Mouse (Mus musculus) left cerebral cortex, adult 2 months (tissue): ENCODE measurements around the gene Sbf1. TPM values are rescaled to one million over a fixed set of nuclear protein-coding genes. Genes with fewer than 3 reads are reported as not detected.

ENCODE experiments used
- DNase-seq, 2 experiments: peaks; one replicate each; pipeline ENCODE4 v3.0.0; 2021 to 2022; ENCODE audit warnings: low spot score in 2 of 2, mixed read lengths in 1 of 2; ENCODE audit errors: extremely low spot score in 1 of 2
- H3K27ac ChIP-seq: fragments of 200-600 bp; 2 replicates; pipeline ENCODE4 v1.8.1; 2022
- H3K4me3 ChIP-seq: fragments of 200-600 bp; 2 replicates; pipeline ENCODE4 v1.8.1; 2022
- CTCF ChIP-seq: fragments of 200-600 bp; IDR thresholded peaks from 2 replicates; pipeline ENCODE4 v1.8.1; 2022; ENCODE audit warnings: antibody characterized with exemption, mild to moderate bottlenecking, moderate library complexity
- intact Hi-C: fragments of 180-260 bp; cut with DNase I; formaldehyde crosslinking; loops from one replicate; pipeline ENCODE4 v1.15.1; 2025
- total RNA-seq, 2 experiments: library from RNA; stranded (reverse); gene quantifications; 2 replicates each; pipeline ENCODE4 v1.2.3; 2021

The Sbf1 gene
- total RNA-seq, 2 experiments from 2014 or later = 244 to 245 TPM

DNA sequence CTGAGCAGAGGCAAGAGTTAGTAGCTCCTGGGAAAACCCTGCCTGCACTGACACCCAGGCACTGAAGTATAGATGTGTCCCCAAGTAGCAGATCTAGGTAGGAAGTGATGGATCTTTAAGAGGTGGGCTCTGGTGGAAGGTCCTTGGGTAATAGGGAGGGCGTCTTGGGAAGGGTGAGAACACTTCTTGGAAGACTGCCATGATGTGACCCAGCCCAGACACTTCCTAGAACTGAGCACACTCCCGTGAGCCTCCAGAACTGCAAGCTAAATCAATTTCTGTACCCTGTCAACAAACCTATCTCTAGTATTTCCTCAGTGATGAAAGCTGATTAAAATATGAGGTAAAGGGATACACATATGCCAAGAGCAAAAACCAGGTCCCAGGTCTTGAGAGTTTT, 22.3 kb downstream of the Sbf1 start:
- no peak for DNase-seq
- no peak overlapping the region for H3K27ac ChIP-seq
- TF ChIP-seq CTCF = no peak
- H3K4me3 ChIP-seq = no peak overlapping the region
- intact Hi-C loops = no loop called here

DNA sequence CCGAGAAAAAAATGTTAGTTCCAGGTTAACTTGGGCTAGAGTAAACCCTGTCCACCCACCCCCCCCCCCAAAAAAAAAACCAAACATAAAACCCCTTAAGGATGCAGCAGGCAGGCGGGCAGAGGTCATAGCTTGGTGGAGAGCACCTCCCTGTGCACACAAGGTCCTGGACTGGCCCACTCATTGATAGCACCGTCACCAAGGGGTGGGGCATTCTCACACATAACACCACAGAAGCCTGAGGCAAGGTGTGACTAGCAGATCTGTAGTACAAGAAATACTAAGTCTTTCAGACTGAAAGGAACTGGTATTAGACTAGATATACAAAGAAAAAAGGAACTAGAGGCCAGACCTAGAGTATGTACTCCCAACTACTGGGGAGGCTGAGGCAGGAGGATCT, 23.6 kb downstream of the Sbf1 start:
- no peak for DNase-seq
- TF ChIP-seq CTCF = no peak
- no peak overlapping the region for H3K4me3 ChIP-seq
- no peak overlapping the region for H3K27ac ChIP-seq
- intact Hi-C loops = no loop called here

GRCm38 (mm10) chr15:89289455-89289854, 25.7 kb downstream of the Sbf1 start:
- no peak for TF ChIP-seq CTCF
- Histone ChIP-seq H3K27ac (no peak overlapping the region), H3K4me3 (no peak overlapping the region)
- intact Hi-C loops = no loop called here
- DNase-seq = no peak

DNA sequence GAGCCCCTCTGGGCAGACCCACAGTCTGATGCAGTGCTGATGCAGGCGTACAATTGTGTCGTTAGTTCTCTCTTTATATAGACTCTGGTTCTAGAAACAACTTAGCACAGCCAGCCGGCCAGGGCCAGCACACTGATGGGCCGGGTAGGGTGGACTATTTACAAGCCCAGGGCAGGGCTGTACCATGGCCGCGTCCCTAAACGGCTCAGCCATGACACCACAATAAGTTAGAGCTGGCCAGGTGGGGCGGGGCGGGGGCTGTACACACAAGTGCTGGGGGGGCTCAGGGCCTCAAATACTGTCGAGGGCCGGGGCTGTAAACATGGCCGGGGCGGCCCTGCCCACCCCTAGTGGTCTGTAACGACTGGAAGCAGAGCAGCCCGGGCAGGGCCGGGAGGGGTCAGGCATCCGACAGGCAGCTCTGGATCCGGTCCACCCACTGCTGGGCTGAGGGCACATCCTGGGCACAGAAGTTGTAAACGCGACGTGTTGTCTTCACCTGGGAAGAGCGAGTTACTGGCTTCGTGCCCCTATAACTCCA, 26.8 kb downstream of the Sbf1 start:
- no peak overlapping the region for H3K27ac ChIP-seq
- DNase-seq = no peak
- intact Hi-C loops = no loop called here
- no peak overlapping the region for H3K4me3 ChIP-seq
- no peak for TF ChIP-seq CTCF

GRCm38 (mm10) chr15:89286582-89286981, 28.5 kb downstream of the Sbf1 start:
- TF ChIP-seq CTCF = no peak

GRCm38 (mm10) chr15:89286114-89286513, 29.0 kb downstream of the Sbf1 start:
- no peak for DNase-seq
- peak overlapping the region; percentile 45; the same call in 1 of the 2 replicates for H3K27ac ChIP-seq
- H3K4me3 ChIP-seq = no peak overlapping the region
- TF ChIP-seq CTCF = no peak
- intact Hi-C loops = no loop called here

More at GRCm38 (mm10) chr15:89286582-89286981, 28.5 kb downstream of the Sbf1 start:
- intact Hi-C loops = no loop called here
- no peak overlapping the region for H3K27ac ChIP-seq
- no peak overlapping the region for H3K4me3 ChIP-seq
- DNase-seq = no peak

GRCm38 (mm10) chr15:89285478-89285877, 29.6 kb downstream of the Sbf1 start:
- intact Hi-C loops = no loop called here
- no peak for DNase-seq
- no peak overlapping the region for H3K4me3 ChIP-seq
- no peak for TF ChIP-seq CTCF
- peak overlapping the region; percentile 72 for H3K27ac ChIP-seq

DNA sequence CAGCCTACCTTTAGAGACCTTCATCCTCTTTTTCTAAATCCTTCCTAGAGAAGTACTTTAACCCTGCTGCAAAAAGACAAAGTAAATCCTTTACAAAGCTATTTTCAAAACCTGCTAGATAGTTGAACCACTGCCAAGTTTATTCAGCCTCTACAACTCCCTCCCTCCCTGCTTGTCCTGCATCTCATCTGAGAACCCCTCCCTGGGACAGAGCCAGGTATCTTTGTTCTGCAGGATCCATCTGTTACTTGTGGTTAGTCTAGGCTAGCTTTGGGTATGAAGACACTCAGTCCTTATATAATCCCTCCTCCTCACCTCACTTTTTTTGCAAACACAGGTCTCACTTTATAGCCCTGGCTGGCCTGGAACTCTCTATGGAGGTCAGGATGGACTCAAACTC, 30.1 kb downstream of the Sbf1 start:
- no peak overlapping the region for H3K4me3 ChIP-seq
- intact Hi-C loops = no loop called here
- H3K27ac ChIP-seq = peak overlapping the region; percentile 72
- no peak for TF ChIP-seq CTCF
- no peak for DNase-seq

DNA sequence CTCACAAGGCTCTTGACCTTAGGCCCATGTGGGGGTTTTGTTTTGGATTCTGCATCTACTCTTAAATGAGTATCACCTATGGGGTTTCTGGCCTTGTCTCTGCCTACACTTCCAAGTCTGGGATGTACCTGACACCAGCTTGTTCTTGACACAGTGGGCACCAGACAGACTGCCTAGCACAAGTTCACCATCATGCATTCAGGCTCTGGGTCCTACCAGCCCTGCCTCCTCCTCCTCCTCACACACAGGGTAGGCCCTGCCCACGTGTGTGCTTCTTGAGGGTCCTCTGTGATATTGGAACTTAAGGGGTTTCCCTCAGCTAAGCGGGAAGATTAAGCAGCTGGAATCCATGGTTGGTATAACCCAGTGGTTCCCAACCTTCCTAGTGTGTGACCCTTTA, 31.0 kb downstream of the Sbf1 start:
- intact Hi-C loops = no loop called here
- no peak overlapping the region for H3K4me3 ChIP-seq
- H3K27ac ChIP-seq = no peak overlapping the region
- DNase-seq = no peak
- no peak for TF ChIP-seq CTCF

DNA sequence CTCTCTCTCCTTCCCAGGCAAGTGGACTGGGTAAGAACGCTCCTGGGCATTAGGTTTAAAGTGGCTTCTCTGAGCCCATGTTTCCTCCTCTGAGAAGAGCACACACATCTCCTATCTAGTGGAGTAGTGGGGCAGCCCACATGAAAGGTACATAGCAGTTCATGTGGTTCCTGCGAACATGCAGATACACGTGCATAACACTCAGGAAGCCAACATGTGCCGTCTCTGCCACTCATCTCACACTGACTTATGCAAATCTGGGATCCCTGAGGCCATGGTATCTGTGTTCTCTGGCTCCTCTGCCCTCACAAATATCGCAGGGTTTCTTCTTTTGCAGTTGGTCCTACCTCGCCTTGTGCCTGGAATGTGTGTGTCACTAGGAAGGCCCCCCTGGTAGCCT, 32.6 kb downstream of the Sbf1 start:
- no peak for DNase-seq

DNA sequence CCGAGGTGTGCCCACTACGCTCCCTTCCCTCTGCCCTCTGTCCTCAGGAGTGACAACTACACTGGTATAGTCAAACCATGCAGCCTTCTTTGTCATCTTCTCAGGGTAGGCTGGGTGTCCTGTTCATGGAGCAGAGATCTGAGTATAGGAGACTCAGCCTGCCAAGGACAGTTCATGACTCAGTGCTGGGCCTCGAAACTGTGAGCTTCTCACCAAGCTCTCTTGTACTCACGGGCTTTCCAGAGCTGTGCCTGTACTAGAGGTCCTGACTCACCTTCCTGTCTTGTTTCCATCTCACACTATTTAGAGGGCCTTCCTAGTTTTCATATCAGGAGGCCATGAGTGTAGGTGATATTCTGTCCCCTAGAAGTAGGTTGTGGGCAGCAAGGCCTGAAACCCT, 37.7 kb downstream of the Sbf1 start:
- no peak overlapping the region for H3K27ac ChIP-seq
- H3K4me3 ChIP-seq = no peak overlapping the region
- DNase-seq = no peak
- intact Hi-C loops = no loop called here
- TF ChIP-seq CTCF = no peak

More for the DNA sequence above, 32.6 kb downstream of the Sbf1 start:
- Histone ChIP-seq H3K27ac (no peak overlapping the region), H3K4me3 (no peak overlapping the region)
- intact Hi-C loops = no loop called here
- TF ChIP-seq CTCF = no peak

DNA sequence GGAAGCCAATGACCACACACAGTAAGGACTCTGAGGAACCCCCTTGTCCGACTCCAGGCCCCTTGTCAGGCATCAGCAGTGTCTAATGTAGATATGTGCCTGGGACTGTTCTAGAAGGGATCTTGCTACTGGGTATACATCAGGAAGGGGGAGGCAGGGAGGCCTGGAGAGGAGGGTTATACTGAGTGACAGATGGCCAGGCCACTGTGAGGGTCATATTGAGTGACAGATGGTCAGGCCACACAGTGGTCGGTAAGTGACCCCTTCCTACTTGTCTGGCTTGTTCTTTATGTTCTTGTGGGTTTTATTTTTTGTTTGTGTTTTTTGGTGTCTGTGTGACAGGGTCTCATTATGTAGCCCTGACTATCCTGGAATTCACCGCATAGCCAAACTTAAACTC, 39.6 kb downstream of the Sbf1 start:
- no peak for TF ChIP-seq CTCF
- Histone ChIP-seq H3K4me3 (no peak overlapping the region), H3K27ac (no peak overlapping the region)
- intact Hi-C loops = no loop called here
- no peak for DNase-seq

- no peak for DNase-seq
- no peak for TF ChIP-seq CTCF
- intact Hi-C loops = no loop called here
- Histone ChIP-seq H3K4me3 (no peak overlapping the region), H3K27ac (no peak overlapping the region)
Observed at GRCm38 (mm10) chr15:89264485-89264884, 50.6 kb downstream of the Sbf1 start.
